Mouse (Mus musculus) urinary bladder, adult 18-20 months (tissue): ENCODE data around the gene Igfbp5.

Source experiments
- DNase-seq, 2 experiments: peaks; one replicate each; pipeline ENCODE4 v3.0.0; 2022; ENCODE audit warnings: low spot score in 2 of 2, mixed read lengths in 2 of 2

Igfbp5 gene

DNA sequence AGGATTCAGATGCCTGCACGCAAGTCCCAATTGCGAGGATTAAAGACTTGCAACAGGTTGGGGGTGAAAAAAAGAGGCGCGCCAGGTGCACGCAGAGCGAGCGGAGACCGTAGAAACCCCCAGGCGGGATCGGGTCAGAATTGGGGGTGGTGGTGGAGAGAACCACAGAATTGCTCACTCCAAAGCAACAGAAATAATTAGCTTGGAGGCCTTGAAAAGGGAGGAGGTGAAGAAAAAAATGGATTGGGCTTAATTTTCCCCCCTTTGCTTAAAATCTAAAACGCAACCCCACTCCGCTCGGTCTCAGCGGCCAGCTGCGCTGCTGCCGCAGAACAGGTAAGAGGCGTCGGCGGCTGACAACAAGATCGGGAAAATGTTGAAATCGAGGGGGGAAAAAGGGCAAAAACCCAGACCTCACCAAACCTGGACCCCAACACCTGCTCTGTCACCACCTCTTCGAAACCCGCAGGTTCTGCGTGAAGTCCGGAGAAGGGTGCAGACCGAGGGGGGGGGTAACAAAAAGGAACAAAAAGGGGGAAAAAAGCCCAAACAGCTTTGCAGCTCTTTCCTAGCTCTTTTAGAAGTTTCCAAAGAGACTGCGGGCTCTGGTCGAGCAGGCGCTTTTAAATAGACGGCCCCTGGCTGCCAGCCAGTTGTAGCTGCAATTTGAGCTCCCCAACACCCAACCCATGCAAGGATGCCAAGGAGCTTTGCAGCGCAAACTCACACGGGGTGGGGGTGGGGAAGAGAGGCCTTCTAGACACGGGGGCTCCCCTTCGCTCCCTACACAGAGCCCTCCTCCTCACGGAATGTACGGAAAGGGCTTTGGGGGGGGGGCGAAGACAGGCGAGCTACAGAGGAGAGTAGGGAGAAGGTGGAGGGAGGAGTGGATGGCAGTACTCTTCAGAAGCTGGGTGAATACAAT, at the start of gene Igfbp5:
Gene Igfbp5, minus strand, starts transcription at position 598 of the 925 bp plus-strand sequence.
- peak; percentile 73 to 74 for DNase-seq

DNA sequence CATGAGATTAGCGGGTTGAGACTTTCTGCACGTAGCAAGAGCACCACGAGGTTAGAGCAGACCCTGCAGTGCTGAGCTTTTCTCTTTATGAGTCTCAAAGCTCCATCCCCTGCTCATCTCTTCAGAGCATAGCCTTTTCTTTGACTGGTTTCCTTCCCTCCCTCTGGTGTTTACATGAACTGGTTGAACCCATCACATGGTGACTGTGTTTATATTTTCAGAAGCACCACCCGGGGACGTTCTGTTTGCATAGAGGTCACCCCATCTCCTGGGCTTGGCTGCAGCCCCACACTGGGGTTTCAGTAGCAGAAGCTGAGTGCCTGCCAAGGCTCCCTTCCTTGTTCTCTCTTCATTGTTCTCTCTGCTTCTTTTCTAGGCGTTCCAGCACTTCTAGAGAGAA, 40.1 kb upstream of the Igfbp5 start:
- peak in 1 of 2 experiments; percentile 17 for DNase-seq

DNA sequence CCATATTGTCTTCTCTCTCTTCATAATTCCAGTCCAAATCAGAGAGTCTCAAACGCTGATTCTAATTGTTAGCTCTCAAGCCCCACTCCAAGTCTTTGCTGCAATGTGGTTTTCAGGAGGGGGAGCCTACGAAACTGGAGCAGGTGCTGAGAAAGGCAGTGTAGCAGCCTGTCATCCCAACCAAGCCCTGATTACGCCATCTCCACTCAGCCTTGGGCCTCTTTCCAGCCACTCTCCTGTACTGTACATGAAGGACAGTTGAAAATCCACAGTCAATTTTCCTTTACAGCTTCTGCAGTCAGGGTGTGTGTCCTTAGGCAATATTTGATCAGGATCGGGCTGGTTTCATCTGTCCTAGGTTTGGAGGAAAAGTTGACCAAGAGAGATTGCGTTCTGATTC, 38.4 kb upstream of the Igfbp5 start:
- DNase-seq = no peak

DNA sequence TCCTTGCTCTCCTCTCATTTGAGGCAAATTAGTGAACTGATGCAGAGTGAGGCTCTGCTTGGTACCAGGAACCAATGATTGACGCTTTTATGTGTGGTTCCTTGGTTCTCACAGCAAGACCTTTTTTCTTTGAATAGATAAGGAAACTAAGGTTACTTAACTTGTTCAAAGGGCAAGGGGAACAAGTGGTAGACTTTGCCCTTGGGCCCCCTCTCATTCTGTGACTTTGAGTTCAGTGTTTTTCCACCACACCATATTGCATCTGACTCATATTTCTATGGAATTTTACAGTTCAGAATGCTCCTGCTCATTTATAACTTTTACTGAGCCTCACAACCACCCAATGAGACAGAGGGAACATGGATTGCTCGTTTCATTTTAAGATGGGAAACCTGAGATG, 21.1 kb upstream of the Igfbp5 start:
- no peak for DNase-seq

DNA sequence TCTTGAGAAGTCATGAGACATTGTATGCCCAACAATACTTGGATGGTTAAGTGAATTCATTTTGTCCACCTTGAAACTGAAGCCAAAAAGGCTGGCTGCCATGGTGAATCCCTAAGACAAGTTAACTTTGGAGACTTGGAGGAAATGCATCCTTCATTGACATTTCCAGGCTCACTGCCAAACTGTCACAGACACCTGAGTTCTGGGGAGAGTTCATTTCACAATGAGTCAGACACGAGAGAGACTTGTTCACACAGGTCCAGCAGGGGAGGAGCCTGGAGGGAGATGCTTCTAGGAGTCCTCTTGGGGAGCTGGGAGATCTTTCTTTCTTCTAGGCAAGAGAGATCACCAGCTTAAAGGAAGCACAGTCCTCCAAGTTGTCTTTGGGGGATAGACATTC, 13.2 kb upstream of the Igfbp5 start:
- peak in 1 of 2 experiments; percentile 52 for DNase-seq

DNA sequence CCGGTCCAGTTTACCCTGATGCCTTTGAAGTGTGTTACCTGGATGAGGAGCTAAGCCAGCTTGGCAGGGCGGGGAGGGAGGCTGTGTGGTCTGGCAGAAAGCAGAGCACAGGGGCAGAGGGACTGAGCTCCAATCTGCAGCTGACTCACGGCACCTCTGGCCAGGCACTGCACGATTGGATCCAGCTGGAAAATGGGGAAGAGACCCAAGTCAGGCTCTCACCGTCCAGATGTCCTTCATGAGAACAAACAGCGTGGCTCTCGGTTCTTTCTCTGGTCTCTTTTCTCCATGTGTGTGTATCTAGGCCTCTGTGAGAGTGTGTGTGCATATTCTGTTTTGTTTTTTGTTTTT, 11.1 kb upstream of the Igfbp5 start:
- peak in 1 of 2 experiments; percentile 56 for DNase-seq

DNA sequence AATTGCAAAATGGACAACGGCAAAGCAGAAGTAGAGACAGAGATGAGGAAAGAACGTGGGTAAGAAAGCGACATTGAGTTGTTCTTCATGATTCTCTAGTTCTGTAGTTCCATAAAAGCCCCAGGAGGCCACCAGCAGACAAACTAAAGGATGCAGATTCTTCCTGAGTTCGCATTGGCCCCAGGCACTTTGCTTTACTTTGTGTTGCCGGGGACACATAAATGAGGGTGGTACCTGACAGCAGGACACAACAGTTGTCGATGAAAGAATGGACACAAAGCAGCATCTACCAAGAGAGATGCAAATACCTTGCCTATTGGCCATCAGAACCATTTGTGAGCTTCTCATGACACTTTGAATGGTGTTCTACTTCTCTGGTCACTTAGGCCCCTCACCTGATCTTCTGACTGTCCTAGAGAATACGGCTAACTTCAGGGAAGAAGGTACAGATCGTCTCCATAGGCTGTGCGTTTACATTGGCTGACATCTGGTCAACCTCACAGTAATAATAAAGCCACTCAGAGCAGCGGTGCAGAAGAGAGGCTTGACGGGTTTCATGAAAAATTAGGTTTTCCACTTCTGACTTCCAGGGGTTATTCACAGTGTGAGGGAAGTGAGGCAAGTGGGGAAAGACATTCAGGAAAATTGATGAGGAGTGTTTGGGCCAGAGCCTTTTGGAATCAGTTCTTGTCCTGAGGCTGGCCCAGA, 10.6 kb upstream of the Igfbp5 start:
- no peak for DNase-seq

DNA sequence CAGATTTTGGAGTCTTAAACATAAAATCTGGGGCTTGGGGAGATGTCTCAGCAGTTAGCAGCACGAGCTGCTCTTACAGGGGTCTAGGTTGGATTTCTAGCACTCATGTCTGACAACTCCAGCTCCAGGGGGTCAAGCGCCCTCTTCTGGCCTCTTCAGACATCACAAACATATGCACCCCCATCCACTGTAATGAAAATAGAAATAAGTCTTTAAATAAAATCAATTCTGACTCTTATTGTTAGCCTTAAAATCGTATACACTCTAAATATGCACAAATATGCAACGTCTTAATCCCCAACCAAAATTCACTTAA, 4.6 kb upstream of the Igfbp5 start:
- DNase-seq = no peak

DNA sequence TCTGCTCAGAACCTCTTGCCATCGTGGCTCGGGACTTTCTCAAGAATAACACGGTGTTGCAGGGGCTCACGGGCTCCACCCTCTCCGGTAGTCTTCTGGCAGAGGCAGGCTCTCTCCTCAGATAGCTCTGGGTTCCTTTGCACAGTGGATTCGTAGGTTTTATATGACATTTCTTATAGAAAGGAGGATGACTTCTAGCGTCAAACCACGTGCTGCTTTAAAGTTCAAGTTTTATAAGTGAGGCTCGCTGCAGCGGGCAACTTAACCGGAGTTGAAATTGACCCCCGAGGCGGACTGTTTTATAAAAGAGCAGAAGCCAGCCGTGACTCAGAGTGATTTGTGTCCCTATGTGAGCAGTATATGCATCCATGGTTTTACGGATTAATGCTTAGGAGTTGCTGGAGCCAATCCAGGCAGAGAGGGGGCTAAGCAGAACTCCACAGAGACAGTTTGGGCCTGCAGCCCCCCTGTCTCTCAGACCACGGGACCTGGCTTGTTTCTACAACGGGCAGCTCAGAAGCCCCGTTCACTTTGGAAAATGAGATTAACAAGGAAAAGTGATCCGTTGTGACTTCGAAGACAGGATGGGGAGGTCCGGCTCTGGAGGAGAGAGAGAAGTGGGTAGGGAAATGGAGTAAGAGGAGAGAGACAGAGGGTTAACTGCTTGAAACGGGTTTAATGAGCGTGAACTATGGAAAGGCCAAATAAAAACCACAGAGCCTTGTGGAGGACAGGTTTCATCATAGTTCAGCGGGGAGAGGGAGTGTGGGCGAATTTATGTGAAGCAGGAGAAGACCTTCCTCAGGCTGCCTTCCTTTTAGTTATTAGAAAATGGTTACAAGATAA, 4.0 kb upstream of the Igfbp5 start:
- DNase-seq = no peak

DNA sequence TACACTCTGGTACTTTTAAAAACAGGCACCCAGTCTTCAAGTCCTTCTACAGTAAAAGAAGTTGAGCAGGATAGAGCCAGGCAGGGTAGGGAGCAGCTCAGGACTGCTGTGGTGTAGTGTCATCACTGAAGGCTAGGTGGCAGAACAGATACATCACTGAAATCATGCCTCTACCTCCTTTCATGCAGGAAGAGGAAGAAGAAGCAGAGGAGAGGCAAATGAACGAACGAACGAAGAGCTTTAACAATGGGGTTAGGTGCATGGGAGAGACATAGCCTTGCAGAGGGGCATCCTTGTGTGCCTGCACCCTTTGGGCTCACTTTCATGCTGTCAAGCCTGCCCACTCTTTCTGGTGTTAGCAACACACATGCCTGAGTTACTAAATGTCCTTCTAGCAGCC, 3.2 kb upstream of the Igfbp5 start:
- peak in 1 of 2 experiments; percentile 32 for DNase-seq

DNA sequence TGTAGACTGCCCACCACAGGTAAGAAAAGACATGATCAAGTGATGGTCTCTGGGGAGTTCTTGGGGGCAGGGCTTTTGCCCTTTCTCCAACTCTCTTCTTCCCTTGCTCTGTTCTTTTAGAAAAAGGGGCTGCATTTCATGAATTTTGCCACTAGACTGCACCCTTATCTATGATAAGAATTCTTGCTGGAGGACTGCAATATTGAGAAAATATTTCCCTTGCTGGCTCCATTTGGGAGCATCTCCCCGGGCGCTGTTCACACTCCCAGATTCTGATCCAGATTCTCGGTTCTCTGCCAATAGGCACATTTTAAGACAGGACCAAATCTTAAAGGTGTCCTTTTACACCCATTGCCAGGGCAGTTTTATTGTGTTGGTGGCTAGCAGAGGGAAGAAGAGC, 1.4 kb upstream of the Igfbp5 start:
- no peak for DNase-seq

DNA sequence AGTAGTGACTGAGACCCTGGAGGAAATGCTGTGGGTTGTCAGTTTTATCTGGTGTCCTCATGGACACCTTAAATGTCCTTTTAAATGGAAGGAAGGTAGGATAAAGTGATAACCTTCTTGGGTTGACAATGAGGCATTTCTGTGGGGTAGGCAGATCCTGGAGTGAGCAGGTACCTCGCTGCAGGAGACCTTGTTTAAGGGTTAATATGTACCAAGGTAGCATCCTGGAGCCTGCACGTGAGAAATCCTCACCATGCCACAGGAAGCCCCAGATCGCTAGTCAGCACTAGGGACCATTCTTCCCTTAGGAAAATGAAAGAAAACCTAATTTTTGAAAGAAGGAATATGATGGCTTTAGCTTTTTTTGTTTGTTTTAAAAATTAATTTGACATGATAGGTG, 1.0 kb upstream of the Igfbp5 start:
- no peak for DNase-seq

DNA sequence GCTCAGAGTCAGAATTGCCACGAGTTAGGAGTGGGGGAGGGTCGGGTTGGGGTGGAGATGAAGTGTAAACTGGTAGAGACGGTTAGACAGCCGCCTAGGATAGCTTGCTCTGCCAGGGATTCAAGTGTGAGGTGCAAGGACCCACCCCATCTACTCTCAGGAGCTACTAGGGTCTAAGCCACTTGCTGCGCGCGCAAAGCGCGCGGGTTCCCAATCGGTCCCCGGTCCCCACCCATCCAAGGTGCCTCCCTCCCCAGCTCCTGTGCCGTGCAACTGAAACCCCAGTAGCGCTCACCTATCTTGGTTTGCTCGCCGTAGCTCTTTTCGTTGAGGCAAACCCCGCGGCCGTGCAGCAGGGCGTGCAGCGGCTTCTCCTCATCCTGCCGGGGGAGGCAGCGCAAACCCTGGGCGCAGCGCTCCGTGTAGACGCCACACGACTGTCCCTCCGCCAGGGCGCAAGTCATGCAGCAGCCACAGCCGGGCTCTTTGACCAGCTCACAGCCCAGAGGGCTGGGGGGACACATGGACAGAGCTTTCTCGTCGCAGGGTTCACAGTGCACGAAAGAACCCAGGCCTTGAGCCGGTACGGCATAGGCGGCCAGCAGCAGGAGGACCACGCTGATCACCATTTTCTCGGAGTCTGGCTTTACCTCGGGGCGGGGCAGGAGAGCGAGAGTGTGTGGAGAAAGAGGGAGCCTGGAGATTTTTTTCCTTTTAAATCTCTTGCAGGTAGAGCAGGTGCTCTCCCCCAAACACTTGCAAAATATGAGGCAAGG, 985 bp downstream of the Igfbp5 start:
- DNase-seq = peak; percentile 45 to 79

DNA sequence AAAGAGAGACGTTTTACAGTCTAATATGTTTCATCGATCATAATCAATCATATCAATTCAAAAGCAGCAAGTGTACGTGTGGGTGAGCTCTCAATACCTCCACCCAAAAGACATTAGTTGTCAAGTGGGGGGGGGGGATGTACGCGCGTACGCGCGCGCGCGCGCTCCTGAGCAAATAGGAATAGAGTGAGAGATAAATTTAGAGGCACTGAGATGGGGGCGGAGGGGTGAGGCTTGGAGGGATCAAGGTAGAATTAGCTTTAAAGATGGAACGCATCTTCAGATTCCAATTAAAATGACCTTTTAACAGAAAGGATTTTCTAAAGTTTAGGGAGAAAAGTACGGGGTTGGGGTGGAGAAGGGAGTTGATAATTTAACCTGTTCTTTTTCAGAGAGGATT, 1.6 kb downstream of the Igfbp5 start:
- no peak for DNase-seq

DNA sequence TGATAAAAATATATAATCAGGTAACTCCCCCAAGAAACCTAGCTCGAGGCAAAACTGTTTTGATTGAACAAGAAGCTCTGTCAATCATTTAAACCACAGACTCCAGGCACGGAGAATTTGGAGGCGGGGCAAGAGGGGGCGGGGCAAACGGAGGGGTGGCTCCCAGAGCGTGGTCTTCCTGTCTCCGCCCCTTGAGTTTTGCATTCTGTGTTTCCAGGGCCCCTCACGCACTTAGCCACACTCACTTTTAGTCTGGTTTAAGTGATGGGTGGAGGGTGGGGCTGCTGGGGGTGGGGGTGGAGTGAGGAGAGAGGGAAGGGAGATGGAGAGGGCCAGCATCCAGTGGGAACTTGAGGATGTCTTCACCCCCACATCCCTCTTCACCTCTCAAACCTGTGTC, 2.2 kb downstream of the Igfbp5 start:
- peak; percentile 61 to 66 for DNase-seq

DNA sequence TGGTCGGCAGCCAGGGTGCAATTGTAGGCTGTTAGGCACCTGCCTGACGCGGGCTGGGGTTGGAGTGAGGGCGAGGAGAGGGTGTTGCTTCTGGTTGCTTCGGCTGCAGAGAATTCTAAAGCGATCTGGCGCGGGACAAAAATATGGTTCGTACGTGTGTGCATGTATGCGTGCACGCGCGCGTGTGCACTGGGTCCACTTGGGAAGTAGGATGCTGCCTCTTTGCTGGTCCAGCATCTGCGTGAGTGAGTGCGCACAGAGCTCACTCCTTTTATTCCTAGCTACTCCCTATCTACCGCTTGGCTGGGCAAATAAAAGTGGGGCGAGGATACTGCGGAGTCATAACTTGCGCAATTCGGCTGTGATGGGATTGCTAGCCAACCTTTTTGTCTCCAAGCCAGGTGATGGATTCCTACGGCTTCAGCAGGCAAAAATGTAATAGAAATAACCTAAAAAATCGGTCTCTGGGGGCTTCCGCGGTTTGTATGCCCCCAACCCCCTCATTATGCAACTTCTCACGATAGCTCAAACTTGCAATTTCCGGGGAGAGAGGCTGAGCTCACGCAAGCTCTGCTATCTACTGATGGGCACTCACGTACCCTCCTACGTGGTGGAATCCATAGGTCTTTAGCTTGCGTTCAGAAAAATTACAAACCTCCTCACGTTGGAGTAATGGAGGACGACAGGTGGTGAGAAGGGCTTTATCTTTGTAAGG, 2.8 kb downstream of the Igfbp5 start:
- DNase-seq = peak in 1 of 2 experiments; percentile 64

DNA sequence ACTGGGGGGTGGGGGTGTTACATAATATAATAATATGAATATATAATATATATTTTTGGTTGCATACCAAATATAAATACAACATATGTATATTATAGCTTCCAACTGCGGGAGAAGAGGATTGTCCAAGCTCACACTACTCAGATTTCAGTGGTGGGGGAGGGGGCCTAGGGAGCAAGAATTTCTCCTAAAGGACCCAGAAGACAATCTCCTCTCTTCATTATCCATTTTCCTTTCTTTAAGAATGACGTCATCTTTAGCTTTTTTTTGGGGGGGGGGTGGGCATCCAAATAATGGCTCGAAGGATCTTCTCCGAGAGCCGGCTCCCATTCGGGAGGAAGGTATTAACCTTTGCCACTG, 3.4 kb downstream of the Igfbp5 start:
- DNase-seq = no peak

DNA sequence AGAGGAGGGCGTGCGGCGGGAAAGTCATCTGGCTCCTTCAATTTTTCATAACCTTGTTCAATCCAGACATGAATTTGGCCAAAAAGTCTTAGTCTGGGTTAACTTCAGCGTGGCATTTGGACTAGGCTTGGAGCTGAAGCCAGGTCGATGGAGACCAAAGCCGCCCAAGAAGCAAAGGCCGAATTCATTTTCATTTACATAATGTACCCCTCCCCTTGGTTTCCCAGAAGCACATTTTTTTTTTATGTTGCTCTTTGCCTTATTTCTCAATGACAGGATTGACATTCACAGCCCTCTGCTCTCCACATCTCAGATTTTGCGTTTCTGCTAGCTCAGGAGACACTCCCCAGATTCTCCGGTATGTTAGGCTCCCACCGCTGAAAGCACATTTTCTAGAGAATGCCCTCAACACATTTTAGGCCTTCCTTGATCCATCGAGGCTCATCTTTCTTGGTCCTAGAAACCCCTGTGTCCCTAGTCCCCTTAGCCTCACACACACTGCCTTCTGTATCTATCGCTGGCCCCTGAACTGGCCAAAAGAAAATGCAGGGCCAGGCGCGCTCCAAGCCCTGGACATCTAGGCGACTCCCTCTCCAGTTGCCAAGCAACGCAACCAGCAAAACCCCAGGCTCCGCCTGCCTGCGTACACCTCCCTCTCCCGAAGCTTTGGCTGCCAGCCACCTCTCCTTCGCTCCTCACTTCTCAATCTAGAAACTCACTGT, 3.9 kb downstream of the Igfbp5 start:
- peak; percentile 45 to 81 for DNase-seq

DNA sequence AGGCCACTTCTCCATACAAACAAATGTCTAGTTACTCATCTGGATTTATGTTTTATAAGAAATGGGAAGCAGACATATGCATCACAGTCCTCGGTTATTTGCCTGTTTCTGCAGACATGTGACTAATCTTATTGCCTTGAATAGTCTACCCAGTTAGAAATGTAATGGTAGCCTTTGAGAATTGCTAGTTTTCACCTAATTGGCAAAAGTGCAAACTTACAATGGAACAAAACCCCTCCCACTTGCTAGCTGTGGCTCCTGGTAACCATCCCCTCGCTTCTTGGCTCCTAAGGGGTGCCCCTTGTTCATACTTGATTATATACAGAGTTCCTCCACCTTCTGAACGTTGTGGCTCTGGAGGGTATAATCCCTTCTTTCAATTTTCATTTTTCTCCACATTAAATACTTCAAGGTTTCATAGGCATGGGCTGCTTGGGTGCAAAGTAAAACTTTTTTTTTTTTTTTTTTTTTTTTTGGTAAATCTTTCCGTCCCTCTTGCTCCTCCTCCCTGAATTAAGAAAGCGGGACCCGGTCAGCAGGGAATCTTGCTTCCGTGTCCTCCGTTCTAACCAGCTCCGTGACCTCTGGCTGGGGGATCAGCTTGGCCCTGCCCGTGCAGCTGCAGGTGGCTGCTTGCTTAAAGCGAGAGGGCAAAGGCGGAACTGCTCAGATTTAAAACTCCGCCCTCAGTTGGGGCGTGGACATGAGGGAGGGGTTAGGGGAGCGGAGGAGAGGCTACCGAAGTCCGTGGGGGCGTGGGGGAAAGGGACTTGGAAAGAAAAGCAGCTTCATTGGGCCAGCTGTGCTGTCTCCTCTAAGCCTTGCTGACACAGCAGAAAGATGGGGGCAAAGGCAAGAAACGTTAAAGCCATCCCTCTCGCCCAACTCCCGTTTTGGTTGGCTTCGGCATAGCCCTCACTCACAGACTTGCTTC, 4.7 kb downstream of the Igfbp5 start:
- DNase-seq = peak; percentile 81
